Mouse (Mus musculus): ENCODE data around the gene Actl11. TPM values are rescaled to one million over a fixed set of nuclear protein-coding genes. Genes with fewer than 3 reads are reported as not detected.
A peak's percentile ranks its signal among the peaks of the same experiment; 100 is the strongest.

The Actl11 gene
- polyA plus RNA-seq, 1 experiment from 2014 or later, result not detected

GRCm38 (mm10) chr9:107970311-107970710 lies 42.0 kb downstream of the Actl11 start:
- no peak for DNase-seq (ENCODE audit: low spot score)
- Histone ChIP-seq H3K4me3 (ENCODE audit: low read depth, low read length) (no peak overlapping the region), H3K4me2 (replicated peaks; ENCODE audit: low read depth, low read length) (no peak overlapping the region), H3K9ac (replicated peaks; ENCODE audit: low read depth) (no peak overlapping the region), H3K4me1 (ENCODE audit: insufficient read depth, low read depth, low read length) (peaks cover 5% of the 10 kb centered on the region; the same call in 1 of the 2 replicates), H3K27ac (ENCODE audit: low read length) (no peak overlapping the region), H3K36me3 (ENCODE audit: insufficient read depth, low read length) (no peaks in the 10 kb centered on the region), H3K9me3 (ENCODE audit: low read length) (no peaks in the 10 kb centered on the region), H3K27me3 (replicated peaks; ENCODE audit: insufficient read depth, low read length) (no peaks in the 10 kb centered on the region)
- 72% methylated on average over 5 of the region's 5 CpGs for WGBS
- TF ChIP-seq EP300 (IDR thresholded peaks at IDR 0.05), result no peak
- TF ChIP-seq CTCF (IDR thresholded peaks at IDR 0.05), result no peak
- no peak for ATAC-seq

GRCm38 (mm10) chr9:107971690-107972541 lies 43.6 kb downstream of the Actl11 start:
- no peak overlapping the region for H3K9ac ChIP-seq (replicated peaks; ENCODE audit: low read depth)
- ATAC-seq, result peak; percentile 60
- H3K9me3 ChIP-seq (ENCODE audit: low read length), result no peaks in the 10 kb centered on the region
- H3K4me1 ChIP-seq (ENCODE audit: insufficient read depth, low read depth, low read length), result peaks cover 11% of the 10 kb centered on the region; the same call in 1 of the 2 replicates
- DNase-seq (ENCODE audit: low spot score), result peak; percentile 43
- no peak overlapping the region for H3K4me3 ChIP-seq (ENCODE audit: low read depth, low read length)
- H3K36me3 ChIP-seq (ENCODE audit: insufficient read depth, low read length), result no peaks in the 10 kb centered on the region
- H3K4me2 ChIP-seq (replicated peaks; ENCODE audit: low read depth, low read length), result no peak overlapping the region
- WGBS, result 46% methylated on average over 8 of the region's 8 CpGs
- TF ChIP-seq EP300 (IDR thresholded peaks at IDR 0.05), result no peak
- no peak for TF ChIP-seq CTCF (IDR thresholded peaks at IDR 0.05)
- H3K27ac ChIP-seq (ENCODE audit: low read length), result no peak overlapping the region
- no peaks in the 10 kb centered on the region for H3K27me3 ChIP-seq (replicated peaks; ENCODE audit: insufficient read depth, low read length)

GRCm38 (mm10) chr9:107974491-107975171 lies 46.4 kb downstream of the Actl11 start:
- Histone ChIP-seq H3K4me1 (ENCODE audit: insufficient read depth, low read depth, low read length) (peaks cover 11% of the 10 kb centered on the region; the same call in 1 of the 2 replicates), H3K27ac (ENCODE audit: low read length) (peak overlapping the region; percentile 78), H3K4me3 (ENCODE audit: low read depth, low read length) (no peak overlapping the region), H3K9me3 (ENCODE audit: low read length) (no peaks in the 10 kb centered on the region), H3K4me2 (replicated peaks; ENCODE audit: low read depth, low read length) (peak overlapping the region; percentile 60; the same call in 1 of the 2 replicates), H3K9ac (replicated peaks; ENCODE audit: low read depth) (no peak overlapping the region), H3K36me3 (ENCODE audit: insufficient read depth, low read length) (0 out of 2 replicates have a peak, but pooled peaks cover 7% of the 10 kb centered on the region), H3K27me3 (replicated peaks; ENCODE audit: insufficient read depth, low read length) (no peaks in the 10 kb centered on the region)
- 72% methylated on average over 10 of the region's 10 CpGs for WGBS
- no peak for ATAC-seq
- TF ChIP-seq EP300 (IDR thresholded peaks at IDR 0.05) (no peak), CTCF (IDR thresholded peaks at IDR 0.05) (no peak)
- DNase-seq (ENCODE audit: low spot score), result no peak

- peak; percentile 84 for DNase-seq (ENCODE audit: low spot score)
- ATAC-seq, result peak; percentile 73
- Histone ChIP-seq H3K4me3 (ENCODE audit: low read depth, low read length) (peak within 1 kb of the TSS; percentile 14), H3K27ac (ENCODE audit: low read length) (peak within 1 kb of the TSS; percentile 78), H3K9me3 (ENCODE audit: low read length) (no peaks in the 10 kb centered on the region), H3K27me3 (replicated peaks; ENCODE audit: insufficient read depth, low read length) (no peaks in the 10 kb centered on the region), H3K36me3 (ENCODE audit: insufficient read depth, low read length) (0 out of 2 replicates have a peak, but pooled peaks cover 12% of the 10 kb centered on the region), H3K4me1 (ENCODE audit: insufficient read depth, low read depth, low read length) (peaks cover 11% of the 10 kb centered on the region; the same call in 1 of the 2 replicates), H3K9ac (replicated peaks; ENCODE audit: low read depth) (peak within 1 kb of the TSS; percentile 36), H3K4me2 (replicated peaks; ENCODE audit: low read depth, low read length) (peak within 1 kb of the TSS; percentile 60)
- WGBS, result 57% methylated on average over 12 of the region's 12 CpGs
- TF ChIP-seq CTCF (IDR thresholded peaks at IDR 0.05), result no peak
- no peak for TF ChIP-seq EP300 (IDR thresholded peaks at IDR 0.05)
Observed at GRCm38 (mm10) chr9:107975399-107976386, 47.4 kb downstream of the Actl11 start, which contains the start of gene Uba7. Gene Uba7, plus strand, starts transcription at chr9:107975505.

GRCm38 (mm10) chr9:107978815-107979214 lies 50.5 kb downstream of the Actl11 start:
- Histone ChIP-seq H3K36me3 (ENCODE audit: insufficient read depth, low read length) (0 out of 2 replicates have a peak, but pooled peaks cover 14% of the 10 kb centered on the region), H3K27me3 (replicated peaks; ENCODE audit: insufficient read depth, low read length) (no peaks in the 10 kb centered on the region), H3K4me3 (ENCODE audit: low read depth, low read length) (no peak overlapping the region), H3K27ac (ENCODE audit: low read length) (no peak overlapping the region), H3K9me3 (ENCODE audit: low read length) (no peaks in the 10 kb centered on the region), H3K4me1 (ENCODE audit: insufficient read depth, low read depth, low read length) (peaks cover 21% of the 10 kb centered on the region; the same call in 1 of the 2 replicates), H3K4me2 (replicated peaks; ENCODE audit: low read depth, low read length) (no peak overlapping the region), H3K9ac (replicated peaks; ENCODE audit: low read depth) (no peak overlapping the region)
- ATAC-seq (no peak), DNase-seq (ENCODE audit: low spot score) (no peak)
- TF ChIP-seq CTCF (IDR thresholded peaks at IDR 0.05) (no peak), EP300 (IDR thresholded peaks at IDR 0.05) (no peak)
- WGBS, result 86% methylated on average over 12 of the region's 12 CpGs

Other genes starting within 250 kb of the Actl11 start
- gene Gnat1, start 248.8 kb upstream of the Actl11 start, polyA plus RNA-seq (2015; fragmentation: Nextera tagmentation; extraction: Ambion mirVana), result 0.23 and 0.30 TPM in 2 replicates
- 23.4 and 24.9 TPM in 2 replicates for gene Sema3f, start 218.0 kb upstream of the Actl11 start, polyA plus RNA-seq (2015; fragmentation: Nextera tagmentation; extraction: Ambion mirVana)
- gene Rbm5, start 157.5 kb upstream of the Actl11 start, polyA plus RNA-seq (2015; fragmentation: Nextera tagmentation; extraction: Ambion mirVana), result 119 and 128 TPM in 2 replicates
- 35.6 and 40.9 TPM in 2 replicates for gene Rbm6, start 55.2 kb upstream of the Actl11 start, polyA plus RNA-seq (2015; fragmentation: Nextera tagmentation; extraction: Ambion mirVana)
- gene Mon1a, start 40.3 kb upstream of the Actl11 start, polyA plus RNA-seq (2015; fragmentation: Nextera tagmentation; extraction: Ambion mirVana), result 12.3 and 12.8 TPM in 2 replicates
- 3.1 and 3.5 TPM in 2 replicates for gene Mst1r, start 21.6 kb upstream of the Actl11 start, polyA plus RNA-seq (2015; fragmentation: Nextera tagmentation; extraction: Ambion mirVana)
- 0.12 and 0.35 TPM in 2 replicates for gene Camkv, start 7.2 kb downstream of the Actl11 start, polyA plus RNA-seq (2015; fragmentation: Nextera tagmentation; extraction: Ambion mirVana)
- 2.2 and 2.6 TPM in 2 replicates for gene Traip, start 21.7 kb downstream of the Actl11 start, polyA plus RNA-seq (2015; fragmentation: Nextera tagmentation; extraction: Ambion mirVana)
- gene Uba7, start 47.0 kb downstream of the Actl11 start, polyA plus RNA-seq (2015; fragmentation: Nextera tagmentation; extraction: Ambion mirVana), result 33.2 and 33.3 TPM in 2 replicates
- 1.8 and 3.6 TPM in 2 replicates for gene Gm20661, start 54.6 kb downstream of the Actl11 start, polyA plus RNA-seq (2015; fragmentation: Nextera tagmentation; extraction: Ambion mirVana)
- gene Inka1, start 57.4 kb downstream of the Actl11 start, polyA plus RNA-seq (2015; fragmentation: Nextera tagmentation; extraction: Ambion mirVana), result 65.0 and 68.5 TPM in 2 replicates
- gene Cdhr4, start 64.0 kb downstream of the Actl11 start, polyA plus RNA-seq (2015; fragmentation: Nextera tagmentation; extraction: Ambion mirVana), result 7.8 and 8.9 TPM in 2 replicates
- gene Gm20662, start 67.9 kb downstream of the Actl11 start, polyA plus RNA-seq (2015; fragmentation: Nextera tagmentation; extraction: Ambion mirVana), result 0.17 and 0.44 TPM in 2 replicates
- 52.0 and 53.9 TPM in 2 replicates for gene Ip6k1, start 74.0 kb downstream of the Actl11 start, polyA plus RNA-seq (2015; fragmentation: Nextera tagmentation; extraction: Ambion mirVana)
- gene Gmppb, start 120.8 kb downstream of the Actl11 start, polyA plus RNA-seq (2015; fragmentation: Nextera tagmentation; extraction: Ambion mirVana), result 25.5 and 26.5 TPM in 2 replicates
- 1.6 and 1.7 TPM in 2 replicates for gene Amigo3, start 124.7 kb downstream of the Actl11 start, polyA plus RNA-seq (2015; fragmentation: Nextera tagmentation; extraction: Ambion mirVana)
- 0.62 and 1.1 TPM in 2 replicates for gene Mst1, start 152.0 kb downstream of the Actl11 start, polyA plus RNA-seq (2015; fragmentation: Nextera tagmentation; extraction: Ambion mirVana)
- gene Rnf123, start 154.9 kb downstream of the Actl11 start, polyA plus RNA-seq (2015; fragmentation: Nextera tagmentation; extraction: Ambion mirVana), result 19.7 and 20.4 TPM in 2 replicates
- gene Apeh, start 166.1 kb downstream of the Actl11 start, polyA plus RNA-seq (2015; fragmentation: Nextera tagmentation; extraction: Ambion mirVana), result 29.3 and 34.6 TPM in 2 replicates